Mouse (Mus musculus) hindbrain, embryonic 11.5 days (tissue): ENCODE data around the gene Npas3. TPM values are rescaled to one million over a fixed set of nuclear protein-coding genes. Genes with fewer than 3 reads are reported as not detected.

ENCODE experiments used
- ATAC-seq: fragments of 200-750 bp; cut with Nextera tagmentation; 2 replicates; pipeline ENCODE4 v1.8.0; 2017; ENCODE audit warnings: mild to moderate bottlenecking, moderate TSS enrichment, moderate library complexity; ENCODE audit not compliant: low FRiP score
- DNase-seq: peaks from one replicate; pipeline ENCODE4 v3.0.0-alpha.2; 2015; ENCODE audit warnings: low spot score
- H3K27ac ChIP-seq: fragments of 300-500 bp; sonication (generic); 2 replicates; pipeline ENCODE4 v1.5.1; 2014; ENCODE audit warnings: mild to moderate bottlenecking, low read depth, low read length
- H3K27me3 ChIP-seq: fragments of 300-500 bp; sonication (generic); 2 replicates; pipeline ENCODE4 v1.6.1; 2014; ENCODE audit warnings: mild to moderate bottlenecking, low read length, moderate library complexity, mixed read lengths; ENCODE audit not compliant: control insufficient read depth, insufficient read depth
- H3K36me3 ChIP-seq: fragments of 300-500 bp; sonication (generic); 2 replicates; pipeline ENCODE4 v1.6.1; 2014; ENCODE audit warnings: mild to moderate bottlenecking, low read length, moderate library complexity, mixed read lengths; ENCODE audit not compliant: control insufficient read depth, insufficient read depth
- H3K4me1 ChIP-seq: fragments of 300-500 bp; sonication (generic); replicated peaks from 2 replicates; pipeline ENCODE4 v1.6.1; 2014; ENCODE audit warnings: low read length, mixed read lengths; ENCODE audit not compliant: control insufficient read depth, insufficient read depth
- H3K4me2 ChIP-seq: fragments of 300-500 bp; sonication (generic); replicated peaks from 2 replicates; pipeline ENCODE4 v1.6.1; 2014; ENCODE audit warnings: mild to moderate bottlenecking, low read depth, low read length
- H3K4me3 ChIP-seq: fragments of 300-500 bp; sonication (generic); 2 replicates; pipeline ENCODE4 v1.5.1; 2014; ENCODE audit warnings: low read depth, low read length
- H3K9ac ChIP-seq: fragments of 300-500 bp; sonication (generic); 2 replicates; pipeline ENCODE4 v1.6.1; 2014; ENCODE audit warnings: low read depth, low read length
- H3K9me3 ChIP-seq: fragments of 300-500 bp; sonication (generic); 2 replicates; pipeline ENCODE4 v1.6.1; 2016; ENCODE audit warnings: low read length; ENCODE audit not compliant: control insufficient read depth
- WGBS: fragments of 180-500 bp; shearing (Covaris S2); extraction: QIAGEN DNeasy Blood & Tissue Kit; methylation state at CpG from one replicate; pipeline ENCODE4 v1.1.7; 2014; 5-methylcytosine and 5-hydroxymethylcytosine counted together
- polyA plus RNA-seq: library from polyadenylated mRNA; unstranded; fragments of >200 nt; fragmentation: Nextera tagmentation; extraction: Ambion mirVana; gene quantifications from 2 replicates; pipeline ENCODE4 v1.2.1, GENCODE M21; 2014

The Npas3 gene
- polyA plus RNA-seq, 1 experiment from 2014 or later: 19.7 TPM

DNA sequence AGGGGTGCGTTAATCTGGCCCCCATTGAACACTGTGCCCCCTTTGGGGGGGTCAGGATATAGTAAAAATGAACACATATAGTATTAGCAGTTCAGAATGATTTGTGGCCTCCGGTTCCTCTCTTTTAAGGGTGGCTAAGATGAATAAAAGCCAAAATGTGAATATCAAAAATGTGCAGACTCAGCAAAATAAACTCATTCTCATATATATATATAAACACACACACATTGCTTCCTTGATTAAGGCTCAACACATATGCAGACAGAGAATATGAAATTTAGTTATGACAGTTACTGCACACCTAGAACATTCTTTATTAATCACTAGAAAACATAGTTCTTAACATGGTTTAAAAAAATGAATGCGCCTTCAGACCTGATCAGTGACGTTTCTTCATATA, 430.7 kb downstream of the Npas3 start:
- no peak overlapping the region for H3K4me3 ChIP-seq
- H3K4me1 ChIP-seq: no peaks in the 10 kb centered on the region
- WGBS: 95% methylated on average over 4 of the region's 4 CpGs
- DNase-seq (no peak), ATAC-seq (no peak)
- no peaks in the 10 kb centered on the region for H3K27me3 ChIP-seq
- H3K27ac ChIP-seq: no peak overlapping the region
- H3K9ac ChIP-seq: no peak overlapping the region
- no peak overlapping the region for H3K4me2 ChIP-seq
- no peaks in the 10 kb centered on the region for H3K36me3 ChIP-seq
- no peaks in the 10 kb centered on the region for H3K9me3 ChIP-seq

DNA sequence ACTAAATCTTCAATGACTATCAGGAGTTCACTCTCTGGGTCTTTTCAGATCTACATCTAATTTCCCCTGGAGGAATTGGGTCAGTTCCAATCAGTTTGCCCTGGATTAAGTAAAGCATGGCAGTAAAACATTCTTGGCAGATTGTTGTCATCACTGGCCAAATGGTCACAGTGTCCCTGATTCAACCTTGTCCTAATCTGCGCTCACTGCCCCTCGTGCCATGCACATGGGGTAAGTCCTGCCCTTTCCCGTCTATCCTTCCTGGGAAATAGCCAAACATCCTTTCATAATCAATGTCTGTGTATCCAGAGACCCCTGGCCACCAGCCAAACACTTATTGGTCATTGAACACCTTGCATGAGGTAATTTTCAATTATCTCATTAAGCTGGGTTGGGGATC, 432.0 kb downstream of the Npas3 start:
- Histone ChIP-seq H3K9me3 (no peaks in the 10 kb centered on the region), H3K4me3 (no peak overlapping the region), H3K9ac (no peak overlapping the region), H3K4me2 (no peak overlapping the region), H3K4me1 (no peaks in the 10 kb centered on the region), H3K27ac (no peak overlapping the region), H3K27me3 (no peaks in the 10 kb centered on the region), H3K36me3 (no peaks in the 10 kb centered on the region)
- ATAC-seq (no peak), DNase-seq (no peak)
- 85% methylated on average over 3 of the region's 3 CpGs for WGBS

DNA sequence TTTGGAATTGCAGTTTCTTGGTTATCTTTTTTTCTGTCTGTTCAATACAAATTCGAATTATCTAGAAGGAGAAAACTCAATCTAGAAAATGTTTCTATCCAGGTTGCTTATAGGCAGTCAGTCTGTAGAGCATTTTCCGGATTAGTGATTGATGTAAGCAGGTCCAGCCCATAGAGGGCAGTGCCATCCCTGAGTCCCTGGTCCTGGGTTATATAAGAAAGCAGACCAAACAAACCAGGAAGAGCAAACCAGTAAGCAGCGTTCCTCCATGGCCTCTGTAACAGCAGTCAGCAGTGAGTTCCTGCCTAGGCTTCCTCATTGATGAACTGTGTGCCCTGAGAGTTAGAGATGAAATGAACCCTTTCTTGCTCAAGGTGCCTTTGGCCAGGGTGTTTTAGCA, 433.6 kb downstream of the Npas3 start:
- Histone ChIP-seq H3K27ac (no peak overlapping the region), H3K27me3 (no peaks in the 10 kb centered on the region), H3K9me3 (no peaks in the 10 kb centered on the region), H3K4me2 (no peak overlapping the region), H3K36me3 (no peaks in the 10 kb centered on the region), H3K9ac (no peak overlapping the region), H3K4me1 (no peaks in the 10 kb centered on the region), H3K4me3 (no peak overlapping the region)
- ATAC-seq (no peak), DNase-seq (peak; percentile 28)
- 61% methylated on average over 3 of the region's 3 CpGs for WGBS

DNA sequence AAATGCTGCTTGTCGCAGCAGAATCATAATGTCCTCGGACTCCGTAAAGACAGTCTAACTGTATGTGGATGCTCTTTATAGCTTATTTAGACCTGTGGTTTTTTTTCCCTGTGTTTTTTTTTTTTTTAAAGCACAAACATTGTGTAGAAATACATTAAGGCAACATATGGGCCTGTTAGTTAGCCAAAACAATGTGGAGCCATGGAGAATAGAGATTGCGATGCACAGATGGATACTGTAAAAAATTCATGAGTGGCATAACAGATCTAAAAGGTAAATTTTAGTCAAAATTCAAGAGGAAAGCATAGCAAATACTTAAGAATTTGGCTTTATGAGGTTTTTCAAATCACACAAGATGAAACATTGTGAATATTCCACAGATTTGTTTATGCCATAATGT, 444.0 kb downstream of the Npas3 start:
- H3K27me3 ChIP-seq: no peaks in the 10 kb centered on the region
- no peak for DNase-seq
- no peaks in the 10 kb centered on the region for H3K9me3 ChIP-seq
- H3K27ac ChIP-seq: no peak overlapping the region
- no peak overlapping the region for H3K9ac ChIP-seq
- no peaks in the 10 kb centered on the region for H3K4me1 ChIP-seq
- no peak overlapping the region for H3K4me3 ChIP-seq
- H3K36me3 ChIP-seq: no peaks in the 10 kb centered on the region
- WGBS: 85% methylated on average over 4 of the region's 4 CpGs
- no peak for ATAC-seq
- H3K4me2 ChIP-seq: no peak overlapping the region

DNA sequence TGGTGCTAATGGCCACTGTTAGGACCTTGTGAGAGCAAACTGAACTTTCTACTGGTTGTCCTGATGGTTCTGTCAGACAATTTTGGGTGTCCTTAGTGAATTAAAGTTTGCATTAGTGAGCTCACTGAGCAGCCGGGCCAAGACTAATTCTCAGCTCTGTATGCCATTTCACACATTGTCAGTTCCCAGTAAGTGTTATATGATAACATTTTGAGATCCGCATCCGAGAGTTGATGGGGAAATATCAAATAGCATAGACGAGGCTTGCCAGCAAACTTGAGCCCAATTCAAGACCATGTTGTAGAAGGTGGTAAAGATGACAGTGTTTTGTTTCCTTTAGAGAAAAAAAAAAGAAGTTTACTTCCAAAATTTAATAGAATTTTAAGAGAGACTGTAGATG, 445.9 kb downstream of the Npas3 start:
- 92% methylated on average over 4 of the region's 4 CpGs for WGBS
- no peaks in the 10 kb centered on the region for H3K9me3 ChIP-seq
- H3K27ac ChIP-seq: no peak overlapping the region
- H3K4me3 ChIP-seq: no peak overlapping the region
- ATAC-seq (no peak), DNase-seq (no peak)
- H3K36me3 ChIP-seq: no peaks in the 10 kb centered on the region
- no peaks in the 10 kb centered on the region for H3K27me3 ChIP-seq
- no peaks in the 10 kb centered on the region for H3K4me1 ChIP-seq
- no peak overlapping the region for H3K4me2 ChIP-seq
- H3K9ac ChIP-seq: no peak overlapping the region

DNA sequence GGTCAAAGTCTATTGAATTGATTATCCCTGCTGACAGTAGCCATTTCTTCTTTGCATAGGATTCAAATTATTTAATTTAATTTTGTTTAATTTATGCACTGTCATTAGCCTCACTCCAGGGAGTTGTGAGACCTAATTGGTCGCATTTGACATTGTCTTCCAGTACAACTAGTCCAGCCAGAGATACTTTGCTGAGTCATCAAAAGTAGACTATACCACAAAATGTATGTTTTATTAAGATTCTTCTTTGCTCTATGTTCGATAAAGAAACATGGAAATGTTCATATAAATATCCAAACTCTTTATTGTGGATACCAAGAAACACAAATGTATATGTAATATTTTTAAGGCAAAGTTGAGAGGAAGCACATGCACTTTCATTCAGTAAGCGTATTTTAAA, 446.8 kb downstream of the Npas3 start:
- no peak overlapping the region for H3K4me2 ChIP-seq
- no peaks in the 10 kb centered on the region for H3K27me3 ChIP-seq
- DNase-seq (no peak), ATAC-seq (no peak)
- 93% methylated on average over 3 of the region's 3 CpGs for WGBS
- H3K27ac ChIP-seq: no peak overlapping the region
- no peak overlapping the region for H3K9ac ChIP-seq
- H3K4me3 ChIP-seq: no peak overlapping the region
- H3K36me3 ChIP-seq: no peaks in the 10 kb centered on the region
- no peaks in the 10 kb centered on the region for H3K4me1 ChIP-seq
- H3K9me3 ChIP-seq: no peaks in the 10 kb centered on the region

DNA sequence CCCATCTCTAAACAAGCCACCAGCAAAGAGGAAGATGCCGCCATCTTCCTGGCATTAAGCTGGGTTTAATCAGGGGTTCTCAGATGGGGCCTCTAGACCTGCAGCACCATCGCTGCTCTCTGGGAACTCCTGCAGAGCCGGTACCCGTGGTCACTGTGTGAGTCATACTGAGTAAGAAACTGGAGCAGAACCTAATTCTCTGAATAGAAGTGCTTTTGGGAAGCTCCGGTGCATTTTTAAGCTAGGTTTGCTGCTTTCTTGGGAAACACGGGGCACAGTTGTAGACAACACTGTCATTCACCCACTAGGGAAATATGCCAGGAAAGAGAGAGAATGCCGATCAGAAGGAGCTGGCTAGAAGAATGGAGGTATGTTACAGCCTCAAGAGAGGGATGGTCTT, 449.2 kb downstream of the Npas3 start:
- no peak for DNase-seq
- Histone ChIP-seq H3K9me3 (no peaks in the 10 kb centered on the region), H3K4me2 (no peak overlapping the region), H3K9ac (no peak overlapping the region), H3K27me3 (no peaks in the 10 kb centered on the region), H3K27ac (no peak overlapping the region), H3K4me1 (no peaks in the 10 kb centered on the region), H3K4me3 (no peak overlapping the region), H3K36me3 (no peaks in the 10 kb centered on the region)
- 86% methylated on average over 7 of the region's 7 CpGs for WGBS
- no peak for ATAC-seq

DNA sequence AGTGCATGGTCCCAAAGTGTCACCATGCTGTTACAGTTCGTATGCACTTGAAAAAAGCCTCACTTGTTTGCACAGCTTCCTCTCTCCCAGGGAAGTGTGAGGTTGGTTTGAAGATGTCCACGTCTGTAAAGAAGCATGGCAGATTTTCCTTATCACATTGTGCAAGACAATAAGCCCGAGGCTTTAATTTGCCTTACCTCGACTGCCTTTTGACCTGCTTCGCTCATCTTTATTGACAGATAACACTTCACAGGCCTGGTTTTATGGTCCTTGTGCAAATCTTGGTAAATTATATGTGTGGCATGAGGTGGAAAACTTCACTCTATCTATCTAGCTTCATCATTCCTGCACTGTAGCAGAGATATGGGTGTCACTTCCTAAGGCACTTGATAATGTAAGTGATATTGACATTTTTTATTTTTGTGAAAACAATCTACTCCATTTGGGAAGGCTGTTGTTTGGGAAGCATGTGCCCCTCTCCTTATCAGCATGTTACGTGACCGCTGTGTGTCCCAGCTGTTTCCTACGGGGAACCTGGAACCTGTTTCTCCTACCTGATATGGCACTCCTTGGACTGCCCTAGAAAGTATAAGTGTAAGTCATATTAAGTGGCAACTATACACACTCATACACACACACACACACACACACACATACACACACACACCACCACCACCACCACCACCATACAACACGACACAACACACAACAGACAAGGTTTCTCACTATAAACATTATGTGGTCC, 450.2 kb downstream of the Npas3 start:
- Histone ChIP-seq H3K27ac (no peak overlapping the region), H3K9ac (no peak overlapping the region), H3K36me3 (no peaks in the 10 kb centered on the region), H3K27me3 (no peaks in the 10 kb centered on the region), H3K4me2 (no peak overlapping the region), H3K4me1 (no peaks in the 10 kb centered on the region), H3K9me3 (no peaks in the 10 kb centered on the region), H3K4me3 (no peak overlapping the region)
- DNase-seq: no peak
- no peak for ATAC-seq
- WGBS: 93% methylated on average over 9 of the region's 9 CpGs

DNA sequence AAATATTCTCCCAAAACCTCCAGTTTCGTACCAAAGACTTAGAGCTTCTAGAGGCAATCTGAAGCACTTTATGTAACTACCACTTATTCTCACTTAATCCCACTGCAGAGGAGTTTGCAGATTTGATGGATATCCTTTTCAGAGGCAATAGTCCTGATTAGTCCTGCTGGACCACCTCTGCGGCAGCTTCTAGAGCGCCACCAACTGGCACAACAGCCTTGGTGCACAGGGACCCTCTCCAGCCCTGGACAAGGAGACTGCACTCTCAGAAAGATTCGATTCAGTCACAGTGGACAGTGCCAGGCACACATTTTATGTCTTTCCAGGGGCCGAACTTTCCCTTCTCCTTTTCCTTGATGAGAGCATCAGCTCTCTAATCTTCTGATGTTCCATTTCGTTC, 471.4 kb downstream of the Npas3 start:
- H3K4me1 ChIP-seq: no peaks in the 10 kb centered on the region
- H3K36me3 ChIP-seq: no peaks in the 10 kb centered on the region
- 66% methylated on average over 6 of the region's 6 CpGs for WGBS
- H3K4me3 ChIP-seq: no peak overlapping the region
- H3K27ac ChIP-seq: no peak overlapping the region
- DNase-seq: peak; percentile 48
- ATAC-seq: no peak
- no peak overlapping the region for H3K4me2 ChIP-seq
- no peak overlapping the region for H3K9ac ChIP-seq
- no peaks in the 10 kb centered on the region for H3K27me3 ChIP-seq
- H3K9me3 ChIP-seq: no peaks in the 10 kb centered on the region
